Mouse (Mus musculus): ENCODE measurements around the gene Map3k4. TPM values are rescaled to one million over a fixed set of nuclear protein-coding genes. Genes with fewer than 3 reads are reported as not detected.
"Not testable (repeated sequence)": the region's sequence is repeated elsewhere in the genome, so short reads cannot be mapped to it uniquely, and the experiment has no call there.

Gene Map3k4
- polyA plus RNA-seq, 1 experiment from 2014 or later = 58.7 TPM

DNA sequence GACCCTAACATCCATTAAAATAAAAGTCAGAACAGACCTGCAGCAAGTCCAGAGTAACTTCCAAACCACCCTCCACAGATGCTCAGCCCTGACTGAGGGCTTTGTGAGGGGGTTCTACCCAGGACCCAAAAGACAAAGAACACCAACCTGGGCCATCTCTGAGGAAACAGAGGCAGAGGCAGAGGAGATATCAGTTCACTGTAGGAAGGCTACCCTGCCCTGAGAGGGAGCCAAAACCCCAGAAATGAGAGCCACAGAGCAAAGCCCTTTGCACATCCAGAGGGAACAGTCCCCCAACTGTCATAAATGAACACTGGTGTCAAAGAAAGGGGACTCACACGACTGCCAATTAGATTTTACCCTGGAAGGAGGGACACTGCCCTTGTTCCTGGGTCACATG lies 93.4 kb downstream of the Map3k4 start:
- H3K36me3 ChIP-seq (ENCODE audit: insufficient read depth, low read length) = peaks cover 25% of the 10 kb centered on the region; the same call in 1 of the 2 replicates
- peak; percentile 27; the same call in 1 of the 2 replicates for TF ChIP-seq CTCF (IDR thresholded peaks at IDR 0.05; ENCODE audit: low read depth)

DNA sequence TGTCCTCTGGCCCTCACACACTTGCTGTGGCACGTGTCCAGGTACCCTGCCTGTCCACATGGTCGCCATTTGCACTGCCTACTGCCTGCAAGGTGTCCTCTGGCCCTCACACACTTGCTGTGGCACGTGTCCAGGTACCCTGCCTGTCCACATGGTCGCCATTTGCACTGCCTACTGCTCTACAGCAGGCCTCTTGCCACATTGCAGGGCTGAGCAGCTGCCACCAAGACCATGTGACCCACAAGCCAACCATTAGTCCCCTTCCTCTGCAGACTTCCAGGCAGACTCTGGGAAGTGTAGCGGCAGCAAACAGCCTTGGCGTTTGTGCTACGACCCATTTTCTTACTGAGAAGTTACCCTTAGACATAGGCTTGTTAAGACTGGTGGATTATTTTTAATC lies 94.0 kb downstream of the Map3k4 start:
- not testable (repeated sequence) for H3K27ac ChIP-seq; ATAC-seq (replicated peaks; ENCODE audit: low FRiP score, low read depth); H3K9ac ChIP-seq (ENCODE audit: low read depth, low read length); H3K4me2 ChIP-seq (ENCODE audit: low read length); H3K4me3 ChIP-seq (replicated peaks; ENCODE audit: low read depth, low read length); H3K4me1 ChIP-seq (replicated peaks; ENCODE audit: insufficient read depth, low read length); H3K27me3 ChIP-seq (ENCODE audit: insufficient read depth, low read length); DNase-seq (ENCODE audit: low spot score); H3K9me3 ChIP-seq (replicated peaks; ENCODE audit: low read length)
- peaks cover 31% of the 10 kb centered on the region for H3K36me3 ChIP-seq (ENCODE audit: insufficient read depth, low read length)
- WGBS = 78% methylated on average over 5 of the region's 7 CpGs

More for the DNA sequence above, 93.4 kb downstream of the Map3k4 start:
- no peak overlapping the region for H3K4me2 ChIP-seq (ENCODE audit: low read length)
- H3K9ac ChIP-seq (ENCODE audit: low read depth, low read length) = no peak overlapping the region
- DNase-seq (ENCODE audit: low spot score) (no peak), ATAC-seq (replicated peaks; ENCODE audit: low FRiP score, low read depth) (no peak)
- no peaks in the 10 kb centered on the region for H3K27me3 ChIP-seq (ENCODE audit: insufficient read depth, low read length)
- no peaks in the 10 kb centered on the region for H3K9me3 ChIP-seq (replicated peaks; ENCODE audit: low read length)
- H3K4me3 ChIP-seq (replicated peaks; ENCODE audit: low read depth, low read length) = no peak overlapping the region
- WGBS = 30% methylated on average over 1 of the region's 1 CpGs
- H3K27ac ChIP-seq = no peak overlapping the region
- H3K4me1 ChIP-seq (replicated peaks; ENCODE audit: insufficient read depth, low read length) = no peaks in the 10 kb centered on the region

DNA sequence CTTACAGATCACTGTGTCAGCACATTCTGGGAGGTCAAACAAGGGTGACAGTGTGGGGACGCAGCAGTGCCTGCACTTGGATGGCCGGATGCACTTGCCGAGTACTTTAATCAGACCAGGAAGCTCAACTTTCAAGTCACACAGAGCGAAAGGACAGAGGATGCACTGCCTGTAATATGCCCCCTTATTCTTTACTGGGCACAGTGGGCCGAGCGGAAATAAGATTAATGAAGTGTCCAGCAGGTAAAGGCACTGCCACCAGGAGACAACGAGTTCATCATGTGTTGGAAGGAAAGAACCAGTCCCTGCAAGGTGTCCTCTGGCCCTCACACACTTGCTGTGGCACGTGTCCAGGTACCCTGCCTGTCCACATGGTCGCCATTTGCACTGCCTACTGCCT lies 94.5 kb downstream of the Map3k4 start:
- 41% methylated on average over 8 of the region's 9 CpGs for WGBS
- H3K4me1 ChIP-seq (replicated peaks; ENCODE audit: insufficient read depth, low read length) = no peaks in the 10 kb centered on the region
- H3K9me3 ChIP-seq (replicated peaks; ENCODE audit: low read length) = no peaks in the 10 kb centered on the region
- peak; percentile 35 for DNase-seq (ENCODE audit: low spot score)
- H3K36me3 ChIP-seq (ENCODE audit: insufficient read depth, low read length) = peaks cover 31% of the 10 kb centered on the region
- H3K4me2 ChIP-seq (ENCODE audit: low read length) = no peak overlapping the region
- TF ChIP-seq CTCF (IDR thresholded peaks at IDR 0.05; ENCODE audit: low read depth) = no peak
- no peak overlapping the region for H3K27ac ChIP-seq
- no peak for ATAC-seq (replicated peaks; ENCODE audit: low FRiP score, low read depth)
- H3K27me3 ChIP-seq (ENCODE audit: insufficient read depth, low read length) = no peaks in the 10 kb centered on the region
- H3K4me3 ChIP-seq (replicated peaks; ENCODE audit: low read depth, low read length) = no peak overlapping the region
- H3K9ac ChIP-seq (ENCODE audit: low read depth, low read length) = no peak overlapping the region

DNA sequence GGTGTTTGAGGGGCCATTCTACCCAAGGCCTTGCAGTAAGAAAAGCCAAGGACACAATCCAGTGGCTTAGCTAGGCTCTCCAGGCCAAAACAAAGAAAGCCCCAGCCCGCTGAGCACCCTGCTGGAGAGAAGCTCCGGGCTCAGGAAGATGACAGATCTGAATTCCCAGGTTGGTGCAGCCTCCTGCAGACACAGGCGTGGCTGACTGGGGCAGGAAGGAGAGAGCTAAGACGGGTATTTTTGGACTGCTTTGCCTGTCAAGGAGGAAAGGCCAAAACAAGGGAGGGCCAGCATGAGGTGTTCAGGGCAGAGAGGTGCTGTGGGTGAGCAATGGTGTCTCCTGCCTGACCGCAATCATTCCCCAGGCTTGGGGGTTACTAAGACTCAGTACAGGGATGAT lies 94.9 kb downstream of the Map3k4 start:
- no peak for TF ChIP-seq CTCF (IDR thresholded peaks at IDR 0.05; ENCODE audit: low read depth)
- no peak overlapping the region for H3K9ac ChIP-seq (ENCODE audit: low read depth, low read length)
- H3K9me3 ChIP-seq (replicated peaks; ENCODE audit: low read length) = no peaks in the 10 kb centered on the region
- H3K4me3 ChIP-seq (replicated peaks; ENCODE audit: low read depth, low read length) = no peak overlapping the region
- no peaks in the 10 kb centered on the region for H3K27me3 ChIP-seq (ENCODE audit: insufficient read depth, low read length)
- H3K27ac ChIP-seq = no peak overlapping the region
- ATAC-seq (replicated peaks; ENCODE audit: low FRiP score, low read depth) (no peak), DNase-seq (ENCODE audit: low spot score) (no peak)
- peaks cover 31% of the 10 kb centered on the region for H3K36me3 ChIP-seq (ENCODE audit: insufficient read depth, low read length)
- H3K4me1 ChIP-seq (replicated peaks; ENCODE audit: insufficient read depth, low read length) = no peaks in the 10 kb centered on the region
- 65% methylated on average over 5 of the region's 5 CpGs for WGBS
- no peak overlapping the region for H3K4me2 ChIP-seq (ENCODE audit: low read length)

DNA sequence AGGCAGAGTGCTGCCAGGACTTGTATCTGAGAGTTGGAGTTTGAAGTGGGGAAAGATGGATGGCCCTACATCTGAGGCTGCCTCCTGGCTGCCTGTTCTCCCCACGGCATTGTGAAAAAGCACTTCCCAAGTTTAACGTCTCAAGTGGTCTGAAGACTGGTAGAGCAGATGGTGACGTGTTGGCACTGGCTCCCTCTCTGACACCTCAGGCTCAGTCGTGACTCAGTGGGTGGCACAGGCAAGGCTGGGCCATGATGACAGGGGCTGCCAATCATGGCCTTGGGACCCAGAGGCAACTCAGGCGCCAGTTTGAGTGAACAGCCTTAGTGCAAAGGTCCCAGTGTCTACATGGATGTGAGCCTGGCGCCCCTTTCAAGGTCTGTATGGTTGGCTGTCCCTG lies 96.7 kb downstream of the Map3k4 start:
- Histone ChIP-seq H3K36me3 (ENCODE audit: insufficient read depth, low read length) (peaks cover 40% of the 10 kb centered on the region; the same call in 1 of the 2 replicates), H3K9ac (ENCODE audit: low read depth, low read length) (no peak overlapping the region), H3K27ac (no peak overlapping the region), H3K4me2 (ENCODE audit: low read length) (no peak overlapping the region), H3K4me1 (replicated peaks; ENCODE audit: insufficient read depth, low read length) (no peaks in the 10 kb centered on the region), H3K27me3 (ENCODE audit: insufficient read depth, low read length) (no peaks in the 10 kb centered on the region), H3K4me3 (replicated peaks; ENCODE audit: low read depth, low read length) (no peak overlapping the region), H3K9me3 (replicated peaks; ENCODE audit: low read length) (no peaks in the 10 kb centered on the region)
- TF ChIP-seq CTCF (IDR thresholded peaks at IDR 0.05; ENCODE audit: low read depth) = no peak
- DNase-seq (ENCODE audit: low spot score) = no peak
- WGBS = 45% methylated on average over 6 of the region's 6 CpGs
- no peak for ATAC-seq (replicated peaks; ENCODE audit: low FRiP score, low read depth)

DNA sequence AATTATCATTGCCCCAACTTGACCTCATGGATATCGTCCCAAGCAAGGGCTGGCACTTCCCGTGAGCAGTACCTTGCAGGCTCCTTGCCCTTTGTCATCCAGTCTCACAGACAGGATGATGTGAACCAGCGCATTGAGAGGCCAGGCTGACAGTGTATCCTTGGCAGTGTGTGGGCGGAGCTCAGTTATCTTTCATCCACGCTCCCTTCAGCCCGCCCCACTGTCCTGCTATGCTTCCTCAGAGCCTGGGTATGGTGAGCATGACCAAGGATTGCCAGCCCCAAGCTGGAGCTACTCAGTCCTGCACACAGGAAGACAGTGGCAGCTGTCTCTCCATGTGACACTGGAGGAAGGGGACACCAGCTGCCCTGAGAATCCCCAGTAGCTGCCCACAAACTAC lies 102.4 kb downstream of the Map3k4 start:
- 57% methylated on average over 6 of the region's 6 CpGs for WGBS
- peaks cover 57% of the 10 kb centered on the region for H3K36me3 ChIP-seq (ENCODE audit: insufficient read depth, low read length)
- no peak overlapping the region for H3K4me2 ChIP-seq (ENCODE audit: low read length)
- H3K4me1 ChIP-seq (replicated peaks; ENCODE audit: insufficient read depth, low read length) = no peaks in the 10 kb centered on the region
- H3K27me3 ChIP-seq (ENCODE audit: insufficient read depth, low read length) = no peaks in the 10 kb centered on the region
- ATAC-seq (replicated peaks; ENCODE audit: low FRiP score, low read depth) (no peak), DNase-seq (ENCODE audit: low spot score) (no peak)
- no peak overlapping the region for H3K27ac ChIP-seq
- no peak overlapping the region for H3K4me3 ChIP-seq (replicated peaks; ENCODE audit: low read depth, low read length)
- H3K9ac ChIP-seq (ENCODE audit: low read depth, low read length) = no peak overlapping the region
- no peaks in the 10 kb centered on the region for H3K9me3 ChIP-seq (replicated peaks; ENCODE audit: low read length)
- no peak for TF ChIP-seq CTCF (IDR thresholded peaks at IDR 0.05; ENCODE audit: low read depth)

DNA sequence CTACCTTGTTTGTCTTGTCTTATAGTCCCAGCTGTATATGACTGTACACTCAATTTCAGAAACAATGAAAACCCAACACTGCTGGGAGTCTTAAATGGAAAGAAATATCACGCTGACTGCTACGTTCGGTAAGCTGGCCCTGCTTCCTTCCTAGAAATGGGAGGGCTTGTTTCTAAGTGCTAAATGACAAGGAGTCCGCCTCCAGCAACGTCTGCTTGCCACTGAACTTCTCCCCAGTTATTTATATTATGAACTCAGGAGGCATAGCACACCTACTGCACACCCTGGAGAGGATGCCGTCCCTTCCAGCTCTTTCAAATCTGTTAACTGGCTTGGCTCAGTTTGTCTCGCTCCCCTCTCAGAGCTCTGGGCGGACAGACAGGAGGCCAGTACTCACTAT lies 105.2 kb downstream of the Map3k4 start:
- H3K4me3 ChIP-seq (replicated peaks; ENCODE audit: low read depth, low read length) = no peak overlapping the region
- no peak for TF ChIP-seq CTCF (IDR thresholded peaks at IDR 0.05; ENCODE audit: low read depth)
- no peak overlapping the region for H3K9ac ChIP-seq (ENCODE audit: low read depth, low read length)
- H3K4me2 ChIP-seq (ENCODE audit: low read length) = no peak overlapping the region
- no peaks in the 10 kb centered on the region for H3K4me1 ChIP-seq (replicated peaks; ENCODE audit: insufficient read depth, low read length)
- H3K27me3 ChIP-seq (ENCODE audit: insufficient read depth, low read length) = no peaks in the 10 kb centered on the region
- no peaks in the 10 kb centered on the region for H3K9me3 ChIP-seq (replicated peaks; ENCODE audit: low read length)
- peaks cover 40% of the 10 kb centered on the region for H3K36me3 ChIP-seq (ENCODE audit: insufficient read depth, low read length)
- no peak for DNase-seq (ENCODE audit: low spot score)
- no peak for ATAC-seq (replicated peaks; ENCODE audit: low FRiP score, low read depth)
- H3K27ac ChIP-seq = no peak overlapping the region
- WGBS = 83% methylated on average over 8 of the region's 8 CpGs
